Mouse (Mus musculus) G1E-ER4 (cell line): Measurements from ENCODE around the gene Nfix. TPM values are rescaled to one million over a fixed set of nuclear protein-coding genes. Genes with fewer than 3 reads are reported as not detected.

Source experiments
- GATA1 ChIP-seq: IDR thresholded peaks from one replicate; pipeline ENCODE4 v1.8.0; 2012; ENCODE audit warnings: low read length, inconsistent platforms
- polyA plus RNA-seq: library from polyadenylated mRNA; stranded (reverse); fragments of >175 nt; gene quantifications from 2 replicates; pipeline ENCODE4 v1.2.3, GENCODE M21; 2012

Gene Nfix
- polyA plus RNA-seq, 1 experiment = 16.4 TPM

DNA sequence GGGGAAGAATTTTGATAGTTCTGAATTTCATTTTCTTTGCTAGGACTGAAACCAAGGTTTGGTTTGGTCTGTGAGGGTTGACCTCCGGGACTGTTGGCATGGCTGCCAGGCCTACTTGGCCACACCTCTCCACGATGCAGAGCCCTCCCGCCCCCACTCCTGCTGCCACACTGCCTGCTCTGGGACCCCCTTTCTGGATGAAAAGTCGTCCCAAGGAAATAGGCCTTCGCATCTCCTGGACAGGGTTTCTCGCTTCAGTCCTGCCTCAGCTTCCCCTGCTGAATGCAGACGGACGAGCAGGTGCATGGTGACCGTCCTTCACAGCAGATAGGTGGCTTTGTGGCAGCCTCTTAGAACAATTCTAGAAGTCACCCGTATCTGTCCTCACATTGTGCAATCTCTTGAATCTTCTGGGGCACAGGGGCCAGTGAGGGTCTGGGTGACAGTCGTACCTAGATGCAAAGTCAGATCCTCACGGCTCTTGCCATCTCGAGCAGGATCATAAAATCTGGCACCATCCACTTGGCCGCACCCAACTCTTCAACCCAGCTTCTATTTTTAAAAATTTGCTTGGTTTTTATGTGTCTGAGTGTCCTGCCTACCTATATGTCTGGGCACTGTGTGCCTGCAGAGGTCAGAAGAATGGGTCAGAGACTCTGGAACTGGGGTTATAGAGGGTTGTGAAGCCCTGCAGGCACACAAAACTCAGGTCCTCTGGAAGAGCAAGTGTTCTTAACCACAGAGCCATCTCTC lies 31.6 kb downstream of the Nfix start:
- no peak for TF ChIP-seq GATA1

DNA sequence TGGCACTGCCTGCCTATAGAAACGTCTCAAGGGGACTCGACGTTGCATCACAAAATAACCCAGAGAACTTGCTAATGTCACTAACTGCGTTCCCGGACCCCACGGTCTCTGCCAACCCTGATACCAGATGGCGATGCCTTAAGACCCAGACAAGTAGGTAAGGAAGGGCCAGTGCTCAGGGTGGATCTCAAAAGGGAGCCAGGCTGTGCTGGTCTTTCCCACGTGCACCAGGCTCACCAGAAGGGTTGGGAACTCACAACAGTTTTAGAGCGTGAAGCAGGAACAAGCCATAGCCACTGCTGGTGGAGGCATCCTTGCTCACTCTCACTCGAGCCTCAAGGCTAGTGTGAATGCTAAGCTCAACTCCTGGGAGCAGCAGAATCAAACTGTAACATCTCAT lies 32.9 kb downstream of the Nfix start:
- no peak for TF ChIP-seq GATA1

DNA sequence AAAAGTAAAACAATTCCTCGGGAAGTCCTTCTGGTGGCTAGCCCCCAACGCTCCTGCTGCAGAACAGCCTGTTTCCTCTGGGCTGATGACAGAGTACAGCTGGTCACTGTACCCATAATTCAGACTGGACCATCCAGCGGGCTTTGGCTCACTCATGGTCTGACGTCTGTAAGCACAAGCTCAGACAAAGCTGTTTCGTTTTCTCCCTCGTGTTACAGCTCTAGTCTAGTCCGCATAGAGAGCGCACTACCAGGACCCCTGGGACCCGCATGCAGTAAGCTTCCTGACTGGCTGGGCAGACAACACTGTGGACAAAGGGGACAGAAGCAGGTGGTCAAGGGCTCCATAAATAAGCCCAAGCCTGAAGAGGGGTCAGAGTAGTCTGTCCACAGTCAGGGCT lies 33.7 kb downstream of the Nfix start:
- no peak for TF ChIP-seq GATA1

DNA sequence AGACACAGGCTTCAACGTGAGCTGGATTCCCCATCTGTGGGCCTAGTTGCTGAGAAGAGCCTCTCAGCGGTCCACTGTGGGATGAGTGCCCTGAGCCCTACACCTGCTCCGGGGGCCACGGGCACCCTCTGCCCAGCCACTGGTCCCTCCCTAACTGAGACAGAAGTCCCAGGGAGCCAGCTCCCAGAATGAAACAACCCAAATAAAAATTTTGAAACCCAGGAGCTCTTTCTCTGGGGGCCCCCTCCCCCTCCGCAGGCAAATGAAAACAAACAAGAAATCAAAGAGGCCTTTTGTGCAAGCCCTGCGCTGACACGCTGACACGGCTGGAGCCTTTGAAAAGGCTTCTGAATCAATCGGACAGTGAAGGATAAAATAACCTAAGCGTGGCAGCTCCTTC lies 34.5 kb downstream of the Nfix start:
- no peak for TF ChIP-seq GATA1

DNA sequence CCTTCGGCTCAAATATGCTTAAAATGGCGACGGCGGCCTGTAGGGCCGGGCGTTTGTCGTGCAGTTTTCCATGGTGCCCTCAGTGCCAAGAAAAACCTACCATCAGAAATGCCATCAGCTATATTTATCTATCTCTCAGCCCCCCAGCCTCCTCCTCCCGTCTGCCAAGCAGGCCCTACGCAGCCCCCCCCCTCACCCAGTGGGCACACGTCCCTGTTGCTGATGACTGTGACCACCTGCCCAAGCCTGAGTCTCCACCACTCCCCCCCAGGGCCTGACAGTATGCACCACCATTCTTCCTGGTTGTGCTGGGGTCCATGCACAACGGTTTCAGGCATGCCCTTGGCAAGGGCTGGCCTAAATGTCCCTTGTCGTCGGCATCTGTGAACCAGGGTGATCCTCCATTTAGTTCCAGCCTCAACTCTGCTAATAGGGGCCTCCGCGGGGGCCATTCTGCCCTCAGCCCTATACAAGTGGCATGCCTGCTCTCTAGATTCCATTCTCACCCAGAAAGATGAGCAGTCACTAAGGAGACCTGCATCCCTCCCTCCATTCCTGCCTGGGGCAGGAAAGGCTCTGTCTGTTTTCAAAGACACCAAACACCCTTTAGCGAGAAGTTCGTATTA lies 35.2 kb downstream of the Nfix start:
- no peak for TF ChIP-seq GATA1

DNA sequence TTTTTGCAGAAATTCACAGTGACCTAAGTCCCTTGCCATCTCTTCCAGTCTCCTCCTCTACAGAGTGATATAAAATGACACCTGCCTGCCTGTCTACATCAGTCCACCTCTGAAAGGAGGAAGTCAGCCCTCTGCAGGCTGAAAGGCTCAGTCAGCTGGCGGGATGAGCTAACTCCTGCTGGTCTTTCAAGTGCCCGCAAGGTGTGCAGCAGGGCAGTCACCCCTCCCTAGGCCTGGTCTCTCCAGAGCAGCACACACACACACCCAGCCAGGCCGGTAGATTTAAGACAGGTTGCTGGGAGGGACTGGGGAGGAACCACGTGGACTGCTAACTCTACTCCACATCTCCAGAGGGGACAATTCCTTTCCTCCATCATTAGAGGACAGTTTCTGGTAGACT lies 36.0 kb downstream of the Nfix start:
- TF ChIP-seq GATA1 = no peak

DNA sequence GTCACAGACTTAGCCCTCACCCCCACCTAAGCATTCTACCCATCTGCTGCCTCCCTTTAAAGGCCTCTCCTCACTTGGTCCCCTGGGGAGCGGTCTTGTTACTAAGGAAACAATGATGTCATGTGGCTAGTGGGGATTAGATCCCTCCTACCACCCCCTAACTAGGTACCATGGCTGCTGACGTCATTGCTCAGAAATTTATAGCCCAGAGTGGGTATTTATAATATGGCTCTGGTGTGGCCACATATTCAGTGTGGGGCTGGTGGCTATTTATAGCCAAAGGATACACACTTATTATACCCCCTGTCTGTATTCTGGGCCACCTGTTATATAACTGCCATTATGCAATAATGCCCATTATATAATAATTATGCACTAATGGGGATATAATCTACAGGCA lies 39.2 kb downstream of the Nfix start:
- no peak for TF ChIP-seq GATA1

DNA sequence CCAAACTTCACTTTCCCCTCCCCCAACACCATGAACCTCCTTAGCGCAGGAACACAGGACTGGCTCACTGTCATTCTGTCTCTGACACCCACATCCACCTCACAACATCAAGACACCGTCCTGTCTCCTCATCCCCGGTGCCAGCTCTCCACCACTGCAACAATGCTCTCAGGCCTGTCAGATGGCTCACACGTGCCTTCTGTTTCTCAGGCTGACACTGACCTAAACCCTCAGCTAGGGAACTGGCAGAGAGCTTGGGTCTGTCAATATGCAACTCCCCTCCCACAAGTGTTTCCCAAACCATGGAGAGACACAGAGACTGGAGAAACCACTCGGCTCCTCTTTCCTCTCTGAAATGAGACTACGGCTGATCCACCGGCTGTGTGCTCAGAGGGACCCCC lies 39.7 kb downstream of the Nfix start:
- TF ChIP-seq GATA1 = no peak

DNA sequence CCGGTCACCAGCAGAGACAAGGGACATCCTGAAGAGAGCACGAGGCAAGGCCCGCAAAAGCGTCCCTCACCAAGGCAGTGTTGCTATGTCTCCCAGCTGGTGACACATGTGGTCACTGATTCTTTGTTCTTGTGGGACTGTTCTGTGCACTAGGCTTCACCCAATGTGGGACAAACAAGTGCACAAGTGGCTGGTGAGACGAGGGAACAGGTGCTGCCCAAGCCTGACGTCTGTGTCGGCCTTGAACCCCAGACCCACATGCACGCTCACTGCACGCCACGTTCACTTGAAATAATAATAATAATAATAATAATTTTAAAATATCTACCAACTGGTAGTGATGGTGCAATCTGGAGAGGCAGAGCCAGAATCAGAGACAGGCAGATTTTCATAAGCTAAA lies 40.4 kb downstream of the Nfix start:
- TF ChIP-seq GATA1 = no peak

DNA sequence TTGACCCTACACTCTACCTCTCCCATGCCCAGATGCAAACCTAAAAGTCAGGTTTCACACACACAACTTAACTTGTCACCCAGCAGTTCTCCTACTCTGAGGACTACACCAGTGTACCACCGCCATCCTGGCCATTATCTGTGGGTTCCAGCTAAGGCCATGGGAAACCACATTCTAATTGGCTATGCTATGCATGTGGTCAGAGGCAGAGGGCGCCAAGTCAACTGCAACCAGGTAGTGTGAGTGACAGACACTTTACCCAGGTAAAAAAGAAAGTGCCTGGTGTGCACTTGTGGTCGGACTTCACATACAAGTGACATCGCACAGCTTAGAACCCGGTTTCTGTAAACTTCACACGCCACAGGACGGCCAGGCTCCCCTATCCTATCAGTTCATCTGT lies 41.0 kb downstream of the Nfix start:
- no peak for TF ChIP-seq GATA1

DNA sequence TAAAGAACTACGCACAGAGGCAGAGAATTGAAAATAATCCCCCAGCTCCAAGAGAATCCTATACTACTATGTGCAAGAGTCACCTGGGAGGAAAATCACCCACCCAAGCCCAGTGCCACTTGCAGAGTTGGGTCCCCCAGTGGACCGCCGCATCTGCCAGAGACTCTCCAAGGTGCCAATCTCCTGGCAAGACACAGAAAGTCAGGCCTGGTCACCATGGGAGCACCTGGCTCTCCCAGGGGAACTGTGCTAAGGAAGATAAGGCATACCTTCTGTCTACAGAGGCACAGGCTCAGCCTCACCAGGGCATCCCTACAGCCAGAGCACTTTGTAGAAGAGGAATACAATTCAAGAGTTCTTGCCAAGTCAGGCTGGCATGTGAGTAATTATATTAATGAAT lies 41.8 kb downstream of the Nfix start:
- no peak for TF ChIP-seq GATA1

DNA sequence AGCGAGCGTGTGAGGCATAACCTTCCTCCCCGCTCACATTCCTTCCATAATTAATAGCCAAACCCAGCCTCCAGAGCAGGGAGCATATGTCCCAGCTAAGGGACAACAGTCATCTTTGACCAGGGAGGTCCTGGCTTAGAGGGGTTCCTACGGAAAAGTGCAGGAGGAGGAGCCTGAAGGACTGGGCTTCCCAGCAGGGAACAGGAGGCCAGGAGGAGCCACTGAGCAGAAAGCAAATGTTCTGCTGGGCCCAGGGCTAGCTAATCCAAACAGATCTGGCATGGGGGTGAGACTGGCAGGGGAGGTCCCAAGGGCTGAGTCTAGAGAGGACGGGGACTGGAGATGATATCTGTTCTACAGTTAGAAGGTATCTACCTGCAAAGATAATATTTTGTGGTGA lies 42.6 kb downstream of the Nfix start:
- no peak for TF ChIP-seq GATA1

DNA sequence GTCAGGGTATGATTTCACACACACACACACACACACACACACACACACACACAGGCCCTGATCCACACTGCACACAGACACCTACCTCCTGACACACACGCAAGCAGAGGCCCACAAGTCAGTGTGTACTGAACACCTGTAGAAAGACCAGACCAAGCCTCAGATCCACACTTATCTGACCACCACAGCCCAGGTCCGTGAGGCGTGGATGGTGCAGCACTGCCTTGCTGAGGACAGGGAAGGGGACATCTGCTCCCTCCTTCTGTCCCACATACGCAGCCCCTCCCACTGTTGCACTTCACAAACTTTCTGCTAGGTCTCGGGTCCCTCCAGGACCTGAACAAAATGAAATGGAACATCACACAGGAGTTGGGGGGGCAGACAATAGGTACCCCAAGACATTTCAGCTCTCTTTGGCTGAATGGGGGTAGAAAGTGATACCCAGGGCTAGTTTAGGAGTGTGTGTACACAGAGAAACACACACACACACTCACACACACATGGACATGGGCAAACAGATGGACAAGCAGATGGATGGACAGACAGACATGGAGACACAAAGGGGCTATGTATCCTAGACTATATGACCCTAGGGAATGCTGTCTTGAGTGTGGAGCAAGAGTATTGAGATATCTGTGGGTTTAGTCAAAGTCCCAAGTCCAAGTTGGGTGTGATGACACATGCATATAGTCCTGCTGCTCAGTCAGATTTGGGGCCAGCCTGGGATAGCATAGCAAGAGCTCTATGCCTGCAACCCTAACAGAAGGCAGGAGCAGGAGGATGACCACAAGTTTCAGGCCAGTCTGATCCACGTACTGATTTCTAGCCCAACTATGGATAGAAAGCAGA lies 47.2 kb downstream of the Nfix start:
- no peak for TF ChIP-seq GATA1

DNA sequence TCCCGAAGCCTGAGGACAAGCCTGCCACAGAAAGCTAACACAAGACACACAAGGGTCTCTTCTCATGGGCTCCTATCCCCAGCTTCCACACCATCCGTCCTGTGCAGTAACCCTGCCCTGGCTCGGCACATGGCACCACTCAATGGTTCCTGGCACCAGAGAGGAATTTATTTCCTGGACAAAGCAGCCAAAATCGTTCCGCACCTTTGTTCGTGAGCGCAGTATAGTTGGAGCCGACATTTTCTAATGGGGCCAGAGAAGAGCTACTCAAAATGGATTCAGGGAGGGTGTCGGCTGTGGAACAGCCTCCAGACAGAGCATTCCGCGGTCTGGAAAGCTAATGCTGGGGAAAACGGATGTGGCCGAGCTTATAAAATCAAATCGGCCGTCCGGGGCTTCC lies 50.6 kb downstream of the Nfix start:
- no peak for TF ChIP-seq GATA1

DNA sequence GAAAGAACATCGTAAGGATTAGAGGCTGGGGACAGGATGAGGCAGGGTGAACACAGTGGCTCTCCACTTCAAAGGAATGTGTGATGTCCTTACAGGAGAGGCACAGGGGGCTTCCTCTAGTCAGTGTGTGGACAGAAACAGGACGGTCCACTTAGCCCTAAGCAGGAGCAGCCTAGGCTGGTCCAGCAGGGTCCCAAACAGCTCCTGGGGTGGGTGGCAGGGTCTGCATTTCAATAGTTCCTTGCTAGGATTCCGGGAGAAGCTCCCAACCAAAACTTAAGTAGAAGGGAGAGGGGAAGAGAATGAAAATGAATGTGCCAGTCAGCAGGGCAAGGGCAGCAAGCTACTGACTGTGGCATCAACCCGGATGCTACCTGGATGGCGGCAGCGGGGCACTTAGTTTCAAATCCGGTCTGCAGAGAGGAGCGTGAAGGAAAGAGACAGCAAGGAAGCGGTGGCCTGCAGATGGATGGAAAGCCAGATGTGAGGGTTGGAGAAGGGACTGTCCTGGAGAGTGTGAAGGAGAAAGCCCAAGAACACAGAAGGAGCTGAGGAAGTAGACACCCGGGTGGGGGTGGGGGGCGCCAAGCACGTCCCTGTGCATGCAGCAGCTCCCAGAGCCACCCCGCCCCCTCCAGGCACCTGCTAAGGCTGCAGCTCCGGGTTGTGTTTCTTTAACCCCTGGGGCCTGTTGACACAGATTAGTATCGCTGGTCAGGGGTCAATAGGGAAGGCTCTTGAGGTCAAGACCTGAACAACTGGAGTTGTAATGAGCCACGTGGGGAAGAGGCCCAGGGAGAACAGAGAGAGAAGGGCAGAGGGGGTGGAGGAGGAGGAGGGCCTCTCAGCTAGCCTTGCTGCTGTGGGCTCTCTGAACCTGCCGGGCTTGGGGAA lies 54.9 kb downstream of the Nfix start:
- TF ChIP-seq GATA1 = no peak
